Mouse (Mus musculus) kidney, adult 8-10 months (tissue): ENCODE measurements around the gene Erc2.

Source experiments
- DNase-seq, 2 experiments: peaks; one replicate each; pipeline ENCODE4 v3.0.0; 2022

Gene Erc2

GRCm38 (mm10) chr14:28089636-28090443 lies 467.6 kb downstream of the Erc2 start:
- no peak for DNase-seq

GRCm38 (mm10) chr14:28091367-28091766 lies 469.1 kb downstream of the Erc2 start:
- no peak for DNase-seq

- no peak for DNase-seq
These were observed 471.0 kb downstream of the Erc2 start for GRCm38 (mm10) chr14:28093214-28093613.

DNA sequence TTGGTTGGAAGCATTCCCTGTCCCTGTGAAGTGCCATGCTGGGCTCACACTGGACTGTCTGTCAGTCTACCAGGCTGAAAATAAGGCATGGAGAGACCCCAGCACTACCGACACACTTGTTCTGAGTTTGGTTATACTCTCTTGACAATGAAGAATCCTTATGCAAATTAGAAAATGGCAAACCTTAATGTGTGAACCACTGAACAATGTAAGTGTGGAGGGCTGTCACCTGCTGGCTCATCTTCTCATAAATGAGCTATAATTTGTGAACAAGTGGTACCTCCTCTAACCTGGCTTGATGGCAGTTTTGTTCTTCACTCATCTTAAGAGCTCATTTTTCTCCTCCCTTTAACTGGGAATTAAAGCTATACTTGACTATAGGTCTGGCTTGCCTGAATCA lies 471.7 kb downstream of the Erc2 start:
- no peak for DNase-seq

- DNase-seq = peak; percentile 4 to 26
These were observed 476.9 kb downstream of the Erc2 start for GRCm38 (mm10) chr14:28099084-28099483.

GRCm38 (mm10) chr14:28113121-28113520 lies 490.9 kb downstream of the Erc2 start:
- DNase-seq = no peak

GRCm38 (mm10) chr14:28120851-28121250 lies 498.6 kb downstream of the Erc2 start:
- DNase-seq = no peak

- DNase-seq = no peak
These were observed 504.6 kb downstream of the Erc2 start for GRCm38 (mm10) chr14:28126842-28127241.

DNA sequence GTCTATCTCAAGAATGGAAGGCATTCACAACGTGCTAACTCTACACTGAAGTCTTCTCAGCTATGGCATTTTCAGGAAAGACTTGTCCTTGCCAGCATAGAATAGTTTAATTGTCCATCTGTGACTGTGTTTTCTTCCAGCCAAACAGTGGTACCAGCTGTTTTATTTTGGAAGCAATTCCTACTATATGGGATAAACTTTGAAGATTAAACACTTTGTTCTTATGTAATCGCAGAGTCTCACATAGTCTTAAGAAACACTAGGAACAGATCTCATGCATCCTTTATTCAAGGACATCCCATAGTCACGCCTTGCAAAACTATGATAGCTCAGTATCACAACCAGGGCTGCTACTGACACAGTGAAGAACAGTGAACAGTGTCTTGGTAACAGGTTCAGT lies 506.8 kb downstream of the Erc2 start:
- DNase-seq = no peak

DNA sequence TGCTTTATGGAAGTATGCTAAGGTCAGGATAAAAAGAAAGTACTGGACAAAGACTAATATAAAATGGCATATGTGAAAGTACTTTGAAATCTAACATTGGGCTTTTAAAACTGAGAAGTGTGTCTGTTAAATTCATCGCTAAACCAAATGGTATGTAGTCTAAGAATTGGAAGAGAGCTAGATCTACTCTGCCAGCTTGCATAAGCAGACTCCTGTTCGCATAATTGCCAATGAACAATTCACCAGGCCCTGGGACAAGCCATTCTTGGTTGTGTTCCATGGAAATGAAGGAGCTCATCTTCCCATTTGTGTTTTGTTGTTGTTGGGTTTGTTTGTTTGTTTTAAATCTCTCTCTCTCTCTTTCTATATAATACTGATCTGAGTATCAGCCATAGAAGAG lies 521.8 kb downstream of the Erc2 start:
- no peak for DNase-seq

DNA sequence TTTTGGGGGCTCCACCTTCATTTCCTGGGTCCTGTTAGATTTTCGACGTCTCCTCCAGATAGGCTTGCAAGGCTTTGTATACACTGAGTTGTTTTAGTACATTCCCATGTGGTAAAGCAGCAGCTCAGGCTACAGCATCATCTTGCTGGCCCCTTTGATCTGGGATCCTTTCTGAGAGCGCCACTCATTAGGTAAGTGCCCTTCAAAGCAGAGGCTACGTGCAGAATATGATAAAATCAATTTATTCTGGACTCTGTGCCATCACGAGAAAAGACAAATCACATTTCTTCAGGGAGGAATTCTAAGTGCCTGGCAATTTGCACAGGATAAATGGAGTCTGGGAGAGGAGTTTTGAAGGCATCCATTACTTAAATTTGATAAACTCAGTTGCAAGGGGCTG lies 525.0 kb downstream of the Erc2 start:
- DNase-seq = no peak

GRCm38 (mm10) chr14:28150942-28151341 lies 528.7 kb downstream of the Erc2 start:
- no peak for DNase-seq

DNA sequence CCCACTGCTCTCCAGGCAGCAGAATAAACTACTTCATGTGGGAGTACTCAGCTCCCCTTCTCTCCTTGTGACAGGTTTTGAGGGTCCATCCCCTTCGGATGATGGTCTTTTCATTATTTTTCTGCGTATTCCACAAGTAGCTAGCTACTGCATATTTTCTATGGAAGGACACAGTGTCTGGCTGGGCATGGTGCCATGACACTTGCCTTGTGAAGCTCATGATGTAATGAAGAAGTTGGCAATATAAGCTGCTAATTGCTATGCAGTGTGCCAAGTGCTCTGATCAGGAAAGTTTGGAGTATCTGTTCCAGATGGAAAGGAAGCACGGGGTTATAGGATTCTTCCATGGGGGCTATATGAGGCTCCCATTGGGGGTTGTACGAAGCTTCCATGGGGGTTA lies 533.5 kb downstream of the Erc2 start:
- DNase-seq = no peak

- no peak for DNase-seq
These were observed 538.6 kb downstream of the Erc2 start for GRCm38 (mm10) chr14:28160852-28161251.

GRCm38 (mm10) chr14:28164642-28165408 lies 542.6 kb downstream of the Erc2 start:
- no peak for DNase-seq

DNA sequence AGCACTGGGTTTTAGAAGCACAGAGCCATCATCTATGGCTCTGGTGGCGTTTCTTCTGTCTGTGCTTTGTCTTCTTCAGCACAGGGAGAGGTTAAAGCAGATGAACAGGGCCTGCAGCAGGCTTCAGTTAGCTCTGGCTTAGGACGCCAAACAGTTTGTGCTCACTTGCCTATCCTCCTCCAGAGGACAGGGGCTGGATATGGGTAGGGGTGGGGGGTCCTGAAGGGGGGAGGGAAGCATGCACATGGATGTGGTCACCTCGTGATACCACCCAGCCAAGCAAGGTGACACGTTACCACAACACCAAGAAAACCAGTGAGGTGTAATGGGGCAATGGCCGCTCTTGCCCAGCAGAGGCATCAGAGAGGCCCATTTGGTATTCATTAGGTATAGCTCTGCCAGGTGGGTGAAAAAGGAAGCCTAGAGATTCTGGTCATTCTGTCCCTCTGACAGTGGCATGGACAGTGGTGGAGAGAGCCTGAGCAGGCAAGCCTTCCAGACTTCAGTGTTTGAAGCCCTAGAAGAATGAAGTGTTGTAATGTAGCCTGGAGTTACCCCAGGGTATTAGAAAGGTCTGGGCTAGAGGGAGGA lies 543.5 kb downstream of the Erc2 start:
- no peak for DNase-seq

DNA sequence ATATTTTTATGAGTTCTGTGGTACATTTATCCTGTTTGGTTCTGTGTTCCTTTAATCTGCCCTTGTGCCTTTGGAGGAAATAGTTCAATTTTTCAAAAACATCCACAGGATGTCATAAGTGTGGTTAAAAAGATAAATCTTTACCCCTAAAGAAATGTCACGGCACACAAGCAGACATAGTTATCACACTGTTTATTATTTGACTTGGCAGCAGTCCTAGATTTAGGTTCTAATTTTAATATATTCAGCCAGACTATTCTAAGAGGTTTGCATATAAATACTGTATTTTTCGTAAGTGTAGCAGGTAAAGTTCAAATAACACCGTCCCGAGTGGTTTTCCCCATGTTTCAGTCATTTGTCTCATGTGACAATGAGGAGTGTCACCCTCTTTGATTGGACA lies 548.5 kb downstream of the Erc2 start:
- DNase-seq = no peak

DNA sequence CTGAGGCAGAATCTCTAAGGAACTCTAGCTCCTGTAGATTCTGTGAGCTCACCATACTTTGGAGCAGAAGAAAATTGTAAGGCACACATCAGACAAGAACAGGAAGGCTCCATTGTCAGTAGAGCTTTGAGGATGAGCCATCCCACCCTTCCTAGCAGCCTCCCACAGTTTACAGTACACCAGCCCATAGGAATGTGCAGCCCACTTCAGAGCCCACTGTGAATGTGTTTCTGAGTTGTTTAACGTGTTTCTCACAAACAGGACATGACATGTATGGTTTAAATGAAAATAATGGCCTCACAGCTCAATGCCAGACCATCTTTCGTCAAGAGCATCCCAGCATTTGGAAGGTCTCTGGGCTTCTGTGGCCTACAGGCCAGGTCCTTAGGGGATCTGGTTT lies 549.1 kb downstream of the Erc2 start:
- DNase-seq = no peak

DNA sequence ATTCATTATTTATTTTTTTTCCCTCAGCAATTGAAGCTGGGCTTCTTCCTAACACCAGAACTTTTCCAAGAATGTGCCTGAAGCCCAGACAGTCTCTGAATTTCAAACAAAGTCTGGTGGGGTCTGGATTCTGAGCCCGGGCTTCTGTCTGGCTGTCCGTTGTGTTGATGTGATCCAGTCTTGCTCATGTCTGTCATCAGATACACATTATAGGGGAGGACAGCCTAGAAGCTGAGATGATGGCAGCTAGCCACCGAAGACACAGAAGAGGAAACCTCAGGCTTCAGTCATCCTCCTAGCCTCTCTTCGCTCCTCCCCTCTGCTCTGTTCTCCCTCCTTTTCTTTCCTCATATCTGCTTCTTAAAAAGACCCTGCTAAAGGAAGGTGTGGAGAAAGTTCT lies 551.5 kb downstream of the Erc2 start:
- DNase-seq = no peak

DNA sequence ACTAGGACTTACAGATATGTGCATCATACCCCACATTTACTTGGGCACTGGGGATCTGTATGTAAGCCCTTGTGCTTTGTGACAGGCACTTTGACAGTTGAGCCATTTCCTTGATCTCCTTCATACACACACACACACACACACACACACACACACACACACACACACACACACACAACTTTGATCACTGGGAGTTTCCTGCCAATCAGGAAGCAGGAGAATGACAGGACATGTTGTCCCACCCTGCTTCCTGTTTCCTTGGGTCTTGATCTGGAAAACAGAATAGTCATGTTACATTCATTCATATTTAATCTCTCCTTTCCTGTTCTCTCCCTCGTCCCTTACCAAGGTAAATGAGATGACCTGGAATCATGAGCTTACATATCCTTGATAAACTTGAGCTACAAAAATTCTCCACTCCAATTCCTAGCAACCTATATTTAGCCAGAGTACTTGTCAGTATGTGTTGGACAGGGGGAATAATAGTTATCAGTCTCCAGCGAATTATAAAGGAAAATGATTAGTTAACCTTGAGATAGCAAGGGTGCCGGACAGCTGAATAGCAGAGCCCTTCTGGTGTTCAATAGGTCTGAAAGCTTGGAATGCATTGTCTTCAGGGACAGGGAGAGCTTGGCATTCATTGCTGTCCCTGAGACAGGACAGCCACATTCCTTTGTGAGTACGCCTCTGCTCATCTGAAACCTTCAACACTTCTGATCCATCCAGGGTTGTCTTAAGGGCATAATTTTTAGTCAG lies 559.0 kb downstream of the Erc2 start:
- DNase-seq = no peak

- no peak for DNase-seq
These were observed 570.6 kb downstream of the Erc2 start for GRCm38 (mm10) chr14:28192711-28193364.

DNA sequence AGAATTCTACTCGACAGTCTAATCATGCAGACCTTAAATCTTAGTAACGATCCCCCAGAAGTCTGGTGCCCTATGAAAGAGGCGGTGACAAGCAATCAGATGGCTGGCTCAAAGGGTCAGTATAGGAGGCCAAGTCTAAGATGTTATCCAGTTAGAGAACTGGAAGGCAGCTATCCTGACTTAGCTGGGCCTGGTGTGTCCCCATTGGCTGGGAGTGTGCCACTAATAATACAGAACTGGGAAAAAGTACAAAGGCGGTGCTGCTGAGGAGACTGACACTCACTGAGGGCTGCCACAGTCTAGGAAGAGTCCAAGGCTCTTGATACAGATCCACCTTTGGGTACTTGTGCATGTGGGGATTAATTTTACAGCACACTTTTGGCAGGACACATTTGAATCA lies 581.6 kb downstream of the Erc2 start:
- DNase-seq = peak in 1 of 2 experiments; percentile 8

DNA sequence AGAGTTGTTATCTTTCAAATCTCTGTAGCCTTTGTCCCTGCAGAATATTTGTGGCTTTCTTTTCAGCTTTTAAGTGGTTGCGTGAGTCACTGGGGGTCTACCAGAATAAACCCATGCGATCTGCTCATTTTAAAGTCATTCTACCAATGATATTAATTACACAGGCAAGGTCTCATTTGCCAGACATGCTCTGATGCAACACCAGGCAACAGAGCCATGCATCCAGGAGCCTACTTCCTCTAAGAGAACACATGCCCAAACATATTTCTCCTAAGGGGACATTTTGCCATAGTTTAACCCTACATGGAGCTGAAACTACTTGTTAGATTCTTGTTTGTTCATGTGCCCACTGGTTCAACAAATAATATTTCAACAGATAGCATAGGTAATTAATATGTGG lies 584.1 kb downstream of the Erc2 start:
- no peak for DNase-seq
